Mouse (Mus musculus) urinary bladder, adult 2 months (tissue): Measurements from ENCODE around the gene Hoxc12. TPM values are rescaled to one million over a fixed set of nuclear protein-coding genes. Genes with fewer than 3 reads are reported as not detected.

Experiments
- DNase-seq: peaks from one replicate; pipeline ENCODE4 v3.0.0; 2022; ENCODE audit warnings: low spot score
- polyA plus RNA-seq: library from polyadenylated mRNA; depleted of rRNA; stranded (reverse); fragments of >200 nt; gene quantifications from 2 replicates; pipeline ENCODE4 v1.2.3, GENCODE M21; 2012; rRNA removed

Hoxc12 gene
- polyA plus RNA-seq, 1 experiment, result not detected

DNA sequence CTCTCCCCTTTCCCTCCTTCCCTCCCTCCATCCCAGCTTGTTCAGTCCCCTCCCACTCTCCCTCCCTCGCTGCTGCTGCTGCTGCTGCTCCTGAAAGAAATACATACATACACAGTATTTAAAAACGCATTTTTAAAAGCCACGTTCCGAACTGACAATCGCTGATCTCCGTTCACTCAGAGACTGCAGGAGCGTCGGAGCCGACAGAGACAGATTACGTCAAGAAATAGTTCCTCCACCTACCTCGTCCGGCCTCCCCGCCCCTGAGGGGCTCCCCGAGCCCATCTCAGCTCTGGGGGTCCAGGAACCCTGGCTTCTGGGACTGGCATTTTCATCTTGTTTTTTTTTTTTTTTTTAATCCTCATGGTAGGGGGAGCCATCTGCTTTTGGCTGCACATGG is 44.4 kb downstream of the Hoxc12 start:
- no peak for DNase-seq

DNA sequence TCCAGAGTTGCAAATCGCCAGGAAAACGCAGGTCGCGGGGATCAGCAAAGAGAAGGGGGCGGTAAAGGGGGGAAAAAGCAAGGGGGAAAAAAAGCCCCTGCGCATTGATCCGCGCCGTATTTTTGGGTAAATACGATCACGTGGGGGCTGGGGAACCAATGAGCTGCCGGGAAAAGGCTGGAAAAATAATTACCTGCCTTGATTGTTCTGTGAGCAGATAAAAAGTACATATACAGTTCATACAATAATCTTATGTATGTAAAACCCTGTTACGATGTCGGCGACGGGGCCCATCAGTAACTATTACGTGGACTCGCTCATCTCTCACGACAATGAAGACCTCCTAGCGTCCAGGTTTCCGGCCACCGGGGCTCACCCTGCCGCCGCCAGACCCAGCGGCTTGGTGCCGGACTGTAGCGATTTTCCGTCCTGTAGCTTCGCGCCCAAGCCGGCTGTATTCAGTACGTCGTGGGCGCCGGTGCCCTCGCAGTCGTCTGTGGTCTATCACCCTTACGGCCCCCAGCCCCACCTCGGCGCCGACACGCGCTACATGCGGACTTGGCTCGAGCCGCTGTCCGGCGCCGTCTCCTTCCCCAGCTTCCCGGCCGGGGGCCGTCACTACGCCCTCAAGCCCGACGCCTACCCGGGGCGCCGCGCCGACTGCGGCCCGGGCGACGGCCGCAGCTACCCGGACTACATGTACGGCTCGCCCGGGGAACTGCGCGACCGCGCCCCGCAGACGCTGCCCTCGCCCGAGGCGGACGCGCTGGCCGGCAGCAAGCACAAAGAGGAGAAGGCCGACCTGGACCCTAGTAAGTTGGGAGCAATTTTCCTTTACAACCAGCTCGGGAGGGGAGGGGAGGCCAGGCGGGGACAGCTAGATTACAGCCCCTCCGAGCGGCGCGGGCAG is 45.1 kb downstream of the Hoxc12 start:
- no peak for DNase-seq

GRCm38 (mm10) chr15:102983716-102984115 is 47.2 kb downstream of the Hoxc12 start:
- no peak for DNase-seq

DNA sequence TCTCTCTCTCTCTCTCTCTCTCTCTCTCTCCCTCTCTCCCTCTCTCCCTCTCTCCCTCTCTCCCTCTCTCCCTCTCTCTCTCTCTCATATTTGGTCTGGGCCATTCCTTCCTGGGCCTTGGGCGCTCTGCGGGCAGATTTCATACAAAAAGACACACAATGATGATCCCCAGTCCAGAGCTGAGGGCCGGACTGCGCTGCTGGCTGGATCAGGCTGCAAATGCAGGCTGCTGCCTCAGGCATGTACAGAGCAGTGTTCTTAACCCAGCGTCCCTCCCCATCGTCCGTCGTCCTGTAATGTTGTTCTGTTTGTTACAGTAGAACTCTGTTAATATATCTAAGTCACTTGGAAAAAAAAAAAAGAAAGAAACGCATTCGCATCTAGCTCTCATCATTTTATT is 48.0 kb downstream of the Hoxc12 start:
- DNase-seq, result no peak

DNA sequence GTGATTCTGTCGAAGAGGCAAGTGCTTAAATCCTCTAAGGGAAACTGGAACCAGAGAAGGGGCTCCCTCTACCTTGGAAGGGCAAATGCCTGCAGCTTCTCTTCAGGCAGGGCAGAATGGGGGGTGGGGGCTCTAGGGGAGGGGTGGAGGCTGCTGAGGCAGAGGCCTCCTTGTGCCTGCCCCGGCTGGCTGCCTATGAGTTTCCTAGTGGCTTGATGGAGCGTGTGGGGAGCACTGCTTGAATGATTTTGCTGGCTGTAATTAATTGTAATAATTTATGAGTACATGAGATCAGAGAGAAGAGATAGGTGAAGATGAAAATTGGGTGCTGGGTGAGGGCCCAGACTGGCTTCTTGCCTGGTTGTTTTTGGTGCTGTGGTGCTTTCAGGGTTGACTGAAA is 48.4 kb downstream of the Hoxc12 start:
- DNase-seq, result no peak

DNA sequence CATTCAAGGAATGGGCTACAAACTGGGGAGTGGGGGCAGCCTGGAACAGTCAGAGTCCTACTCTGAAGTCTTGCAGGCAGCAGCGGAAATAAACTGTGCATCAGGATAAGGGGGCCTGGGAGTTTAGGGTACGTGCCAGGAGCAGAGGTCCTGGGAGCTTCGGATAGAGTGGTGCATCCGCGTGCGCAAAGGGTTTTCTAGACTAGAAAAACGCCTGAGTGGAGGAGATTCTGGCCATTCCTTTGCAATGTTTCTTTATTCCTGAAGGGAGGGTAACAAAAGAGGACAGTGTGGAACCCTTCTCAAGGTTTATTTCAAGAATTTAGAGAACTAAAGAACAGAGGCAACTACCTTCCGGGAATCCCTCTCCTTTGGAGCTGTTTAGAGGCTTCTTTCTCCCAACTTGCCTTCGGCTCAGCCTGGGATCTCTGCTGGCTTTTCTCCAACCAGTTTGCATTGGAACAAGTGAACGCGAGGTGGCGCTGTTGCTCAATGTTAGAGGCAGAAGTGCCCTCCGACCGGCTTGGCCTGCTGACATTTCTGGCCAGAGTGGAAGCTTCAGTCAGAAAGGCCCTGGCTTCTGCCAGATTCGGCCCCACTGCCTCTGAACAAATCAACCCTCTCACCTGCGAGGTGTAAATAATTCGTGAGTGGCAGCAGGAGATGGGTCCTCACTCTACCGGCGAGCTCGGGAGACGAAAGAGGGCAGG is 50.7 kb downstream of the Hoxc12 start:
- DNase-seq, result peak; percentile 92

GRCm38 (mm10) chr15:102988078-102988477 is 51.5 kb downstream of the Hoxc12 start:
- DNase-seq, result no peak

Other genes starting within 250 kb of the Hoxc12 start
- 52.1 and 79.6 TPM in 2 replicates for gene Calcoco1, start 214.6 kb upstream of the Hoxc12 start, polyA plus RNA-seq
- gene Hoxc13, start 15.7 kb upstream of the Hoxc12 start, polyA plus RNA-seq, result 0.12 TPM in 2 replicates
- gene Hoxc11, start 17.7 kb downstream of the Hoxc12 start, polyA plus RNA-seq, result 3.9 and 4.0 TPM in 2 replicates
- 2.2 and 2.6 TPM in 2 replicates for gene Hoxc10, start 30.0 kb downstream of the Hoxc12 start, polyA plus RNA-seq
- gene Hoxc5, start 30.7 kb downstream of the Hoxc12 start, polyA plus RNA-seq, result 0.60 and 1.4 TPM in 2 replicates
- 0.36 and 0.46 TPM in 2 replicates for gene Hoxc9, start 39.7 kb downstream of the Hoxc12 start, polyA plus RNA-seq
- gene Hoxc8, start 53.9 kb downstream of the Hoxc12 start, polyA plus RNA-seq, result 0.39 and 0.47 TPM in 2 replicates
- gene Hoxc6, start 61.5 kb downstream of the Hoxc12 start, polyA plus RNA-seq, result 2.1 and 2.5 TPM in 2 replicates
- gene Hoxc4, start 82.2 kb downstream of the Hoxc12 start, polyA plus RNA-seq, result 0.76 and 0.80 TPM in 2 replicates
- 15.1 and 18.5 TPM in 2 replicates for gene Smug1, start 230.3 kb downstream of the Hoxc12 start, polyA plus RNA-seq